Mouse (Mus musculus) adrenal gland, adult 18-20 months (tissue): ENCODE measurements around the gene Nop56. TPM values are rescaled to one million over a fixed set of nuclear protein-coding genes. Genes with fewer than 3 reads are reported as not detected.
A peak's percentile ranks its signal among the peaks of the same experiment; 100 is the strongest.

Source experiments
- DNase-seq, 2 experiments: peaks; one replicate each; pipeline ENCODE4 v3.0.0; 2021 to 2022; ENCODE audit warnings: low spot score in 2 of 2
- long read RNA-seq, 2 experiments: library from polyadenylated mRNA; stranded (forward); transcript quantifications; one replicate each; pipeline ENCODE4 v2.0.0; 2021
- total RNA-seq, 2 experiments: library from RNA; stranded (reverse); gene quantifications; 1 replicate in 1 of 2; 2 replicates in 1 of 2; pipeline ENCODE4 v1.2.3; 2021

Nop56 gene
- 100 to 1,000 TPM; 118 to 134 TPM for total RNA-seq
- long read RNA-seq, experiment 1, transcript Nop56-202 (12 exons, 1,877 nt) = major isoform, 40 of 69 reads
- long read RNA-seq, experiment 1, partial matches to known transcripts = 3 of 69 reads
- long read RNA-seq, experiment 1, other reads (novel, unspliced or antisense) = 25 of 69 reads
- long read RNA-seq, experiment 2, transcript Nop56-202 (12 exons, 1,877 nt) = major isoform, 46 of 81 reads
- long read RNA-seq, experiment 2, partial matches to known transcripts = 12 of 81 reads
- long read RNA-seq, experiment 2, other reads (novel, unspliced or antisense) = 22 of 81 reads

- peak; percentile 98 to 100 for DNase-seq
Observed at GRCm38 (mm10) chr2:130274149-130274861, at the start of gene Nop56. Gene Nop56, plus strand, starts transcription at chr2:130274430.

GRCm38 (mm10) chr2:130246912-130247311 lies 27.3 kb upstream of the Nop56 start:
- DNase-seq = peak in 1 of 2 experiments; percentile 11

GRCm38 (mm10) chr2:130248226-130248625 lies 26.0 kb upstream of the Nop56 start:
- no peak for DNase-seq

GRCm38 (mm10) chr2:130256762-130257161 lies 17.5 kb upstream of the Nop56 start:
- DNase-seq = no peak

- DNase-seq = no peak
Observed at GRCm38 (mm10) chr2:130260822-130261221, 13.4 kb upstream of the Nop56 start.

DNA sequence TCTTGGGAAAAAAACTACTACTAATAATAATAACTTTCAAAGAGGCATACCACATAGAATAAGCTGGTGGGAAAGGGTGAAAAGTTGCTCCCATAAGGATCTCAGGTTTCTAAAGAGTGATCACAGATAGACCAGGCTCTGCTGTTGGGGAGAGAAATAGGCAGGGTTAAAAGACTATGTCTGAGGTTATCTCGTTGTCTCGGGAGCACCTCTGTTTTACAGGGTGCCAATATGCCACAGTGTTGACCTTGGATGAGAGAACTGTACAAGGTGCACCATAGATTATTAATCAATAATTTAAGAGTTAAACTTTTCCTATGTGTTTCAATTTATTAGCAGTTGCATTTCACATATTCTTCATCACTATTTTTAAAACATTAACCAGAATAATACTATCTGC lies 12.3 kb upstream of the Nop56 start:
- DNase-seq = no peak

DNA sequence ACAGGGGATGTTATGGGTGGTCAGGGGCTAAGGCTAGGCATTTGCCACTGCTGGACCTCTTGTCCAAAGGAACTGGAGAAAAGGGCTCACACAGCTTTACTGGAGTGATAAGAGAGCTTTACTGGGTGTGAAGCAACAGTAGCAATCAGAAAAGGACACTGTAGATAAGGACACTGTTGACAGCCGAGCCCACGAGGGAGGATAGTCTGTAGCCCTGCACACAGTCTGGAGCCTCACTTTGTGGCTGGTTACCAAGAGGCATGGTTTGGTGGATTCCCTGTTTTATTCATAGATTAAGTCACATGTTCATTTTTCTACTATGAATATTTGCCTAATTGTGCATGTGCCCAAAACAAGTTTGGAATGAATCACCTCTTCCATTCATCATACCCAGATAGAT lies 11.8 kb upstream of the Nop56 start:
- DNase-seq = no peak

DNA sequence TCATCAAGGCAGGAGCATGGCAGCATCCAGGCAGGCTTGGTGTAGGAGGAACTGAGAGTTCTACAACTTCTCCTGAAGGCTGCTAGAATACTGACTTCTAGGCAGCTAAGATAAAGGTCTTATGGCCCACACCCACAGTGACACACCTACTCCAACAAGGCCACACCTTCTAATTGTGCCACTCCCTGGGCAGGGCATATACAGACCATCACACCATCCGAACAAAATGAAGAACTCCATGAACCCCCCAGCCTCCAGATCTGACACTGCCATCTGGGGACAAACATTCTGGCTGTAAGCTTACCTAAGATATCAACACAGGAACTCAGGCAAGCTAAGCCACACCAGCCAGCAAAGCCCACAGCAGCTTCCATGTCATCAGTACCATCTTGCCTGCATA lies 8.7 kb upstream of the Nop56 start:
- no peak for DNase-seq

- no peak for DNase-seq
Observed at GRCm38 (mm10) chr2:130268074-130268473, 6.2 kb upstream of the Nop56 start.

GRCm38 (mm10) chr2:130273732-130274131 lies 498 bp upstream of the Nop56 start:
- no peak for DNase-seq

DNA sequence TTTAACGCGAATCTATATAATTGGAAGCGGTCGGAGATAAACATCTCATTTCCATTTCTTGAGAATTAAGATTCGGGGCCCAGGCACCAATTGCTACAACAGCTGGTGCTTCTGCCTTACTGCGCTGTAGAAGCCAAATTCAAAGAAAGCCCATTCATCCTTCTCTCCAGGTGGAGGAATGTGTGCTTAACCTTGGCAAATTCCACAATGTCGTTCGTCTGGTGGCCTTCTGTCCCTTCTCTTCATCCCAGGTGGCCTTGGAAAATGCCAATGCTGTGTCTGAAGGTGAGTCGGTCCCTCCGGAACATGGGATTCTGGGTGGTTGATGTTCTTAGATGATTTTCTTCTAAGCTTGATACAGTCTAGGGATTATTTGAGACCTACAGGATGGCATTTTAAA lies 632 bp downstream of the Nop56 start:
- DNase-seq = no peak

DNA sequence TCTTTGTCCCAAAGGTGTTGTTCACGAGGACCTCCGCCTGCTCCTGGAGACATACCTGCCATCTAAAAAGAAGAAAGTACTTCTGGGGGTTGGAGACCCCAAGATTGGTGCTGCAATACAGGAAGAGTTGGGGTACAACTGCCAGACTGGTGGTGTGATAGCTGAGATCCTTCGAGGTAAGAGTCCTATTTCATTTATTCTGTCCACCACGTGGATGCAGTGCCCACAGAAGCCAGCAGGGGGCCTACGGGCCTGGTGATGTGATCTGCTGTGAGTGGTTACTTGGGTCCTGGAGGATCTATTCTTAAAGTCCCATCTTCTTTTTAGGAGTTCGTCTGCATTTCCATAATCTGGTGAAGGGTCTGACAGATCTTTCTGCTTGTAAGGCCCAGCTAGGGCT lies 1.4 kb downstream of the Nop56 start:
- DNase-seq = peak; percentile 42 to 54

GRCm38 (mm10) chr2:130279600-130280091 lies 5.4 kb downstream of the Nop56 start:
- DNase-seq = no peak

GRCm38 (mm10) chr2:130280224-130280623 lies 6.0 kb downstream of the Nop56 start:
- DNase-seq = no peak

DNA sequence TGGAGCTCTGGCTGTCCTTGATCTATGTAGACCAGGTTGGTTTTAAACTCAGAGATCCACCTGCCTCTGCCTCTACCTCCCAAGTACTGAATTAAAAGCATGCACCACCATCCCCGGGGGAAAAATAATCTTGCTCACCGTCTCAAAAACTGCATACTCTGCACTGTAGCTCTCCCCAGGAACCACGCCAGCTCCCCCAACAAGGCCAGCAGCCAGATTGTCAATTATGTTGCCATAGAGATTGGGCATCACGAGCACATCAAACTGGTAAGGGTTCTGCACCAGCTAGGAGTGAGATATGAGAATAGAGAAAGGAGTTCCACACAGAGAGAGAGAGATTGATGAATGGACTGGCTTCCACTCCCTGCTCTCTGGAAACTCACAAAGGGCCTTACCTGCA lies 6.6 kb downstream of the Nop56 start:
- no peak for DNase-seq

GRCm38 (mm10) chr2:130283854-130284654 lies 9.8 kb downstream of the Nop56 start, which contains the start of gene Idh3b:
Gene Idh3b, minus strand, starts transcription at chr2:130284547.
- DNase-seq = peak; percentile 88

DNA sequence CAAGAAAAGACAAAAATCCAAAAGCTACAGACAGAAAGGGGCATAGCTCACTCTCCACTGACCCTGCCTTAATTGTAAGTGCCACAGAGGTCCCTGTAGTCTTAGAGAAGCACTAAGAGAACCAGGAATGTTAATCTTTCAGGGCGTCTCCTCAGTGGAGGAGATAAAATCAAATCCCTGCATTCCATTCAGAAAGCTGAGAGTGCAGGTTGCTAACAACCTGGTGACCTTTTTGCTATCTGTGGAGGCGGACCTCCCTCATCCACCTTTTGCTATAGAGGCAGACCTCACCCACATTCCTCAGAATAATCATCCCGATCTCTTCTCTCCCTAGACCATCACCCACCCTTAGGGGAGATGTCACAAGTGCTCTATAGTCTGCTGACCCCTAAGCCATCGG lies 14.9 kb downstream of the Nop56 start:
- no peak for DNase-seq

- peak; percentile 51 to 56 for DNase-seq
Observed at GRCm38 (mm10) chr2:130291434-130291833, 17.2 kb downstream of the Nop56 start.

DNA sequence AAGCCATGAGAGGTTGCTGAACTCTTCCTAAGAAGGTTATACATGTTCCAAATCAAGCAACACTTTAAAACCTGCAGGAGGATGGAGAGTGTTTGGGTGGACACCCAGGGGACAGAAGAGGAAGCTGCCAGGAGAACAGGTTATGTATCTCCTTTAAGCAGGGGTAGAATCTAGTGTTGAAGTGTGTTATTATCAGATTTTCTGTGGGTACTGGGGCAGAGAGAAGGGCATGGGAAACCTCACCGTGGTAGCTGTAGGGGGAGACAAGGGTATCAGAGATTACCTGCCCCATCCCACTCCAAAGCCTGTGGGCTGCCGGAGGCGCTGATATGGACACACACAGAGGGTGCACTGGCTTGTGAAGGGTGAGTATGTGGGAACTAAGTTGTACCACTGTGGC lies 18.8 kb downstream of the Nop56 start:
- no peak for DNase-seq

DNA sequence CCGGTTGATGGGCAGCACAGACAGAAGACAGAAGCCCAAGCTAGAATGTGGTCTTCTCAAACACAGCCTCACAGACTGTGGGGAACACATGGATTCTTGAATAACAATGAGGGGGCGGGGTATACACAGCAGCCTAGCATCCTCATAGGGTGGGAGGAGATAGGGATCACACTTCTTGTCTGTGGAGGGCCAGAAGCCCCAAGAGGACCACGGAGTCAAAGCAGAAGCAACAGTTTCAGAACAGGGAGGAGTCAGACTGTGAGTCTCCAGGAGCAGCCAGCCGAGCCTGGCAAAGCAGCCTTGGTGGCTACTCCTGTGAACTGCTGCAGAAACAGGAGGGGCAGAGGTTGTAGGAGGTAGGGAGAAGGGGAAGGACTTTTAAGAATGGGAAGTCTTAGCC lies 19.3 kb downstream of the Nop56 start:
- no peak for DNase-seq

DNA sequence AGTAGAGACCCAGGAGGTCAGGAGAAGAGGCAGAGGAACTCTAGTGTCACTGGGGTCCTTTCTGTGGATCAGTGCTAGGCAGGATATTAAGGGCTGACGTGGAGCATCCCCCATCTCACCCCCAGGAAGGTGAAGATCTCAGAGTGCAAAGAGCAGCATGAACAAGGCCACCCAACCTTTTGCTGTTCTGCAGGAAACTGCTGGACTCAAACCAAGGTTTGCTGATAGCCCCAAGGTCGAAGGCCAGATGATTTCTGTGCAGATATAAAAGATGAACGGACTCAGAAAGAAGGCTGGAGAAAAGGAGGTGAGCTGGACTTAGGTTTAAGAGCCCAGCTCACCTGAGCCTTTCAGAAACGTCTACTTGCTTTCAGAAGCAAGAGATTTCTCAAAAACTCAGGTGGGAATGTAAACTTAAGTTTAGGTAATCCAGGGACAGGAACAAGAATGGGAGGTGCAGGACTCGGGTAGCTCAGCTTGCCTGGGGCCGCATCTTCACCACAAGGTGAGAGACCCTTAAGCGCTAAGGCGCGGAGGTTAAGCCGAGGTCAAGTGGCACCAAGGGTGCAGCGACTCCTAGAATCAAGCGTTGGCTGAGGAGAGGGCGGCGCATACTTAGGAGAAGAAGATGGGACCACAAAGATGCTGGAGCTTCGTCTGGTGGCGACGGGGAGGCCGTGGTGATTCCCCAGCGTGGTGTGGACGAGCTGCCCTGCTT lies 20.1 kb downstream of the Nop56 start:
- DNase-seq = no peak
